Mouse (Mus musculus): ENCODE measurements around the gene Fam117a. TPM values are rescaled to one million over a fixed set of nuclear protein-coding genes. Genes with fewer than 3 reads are reported as not detected.

The Fam117a gene
- polyA plus RNA-seq, 1 experiment from 2014 or later, result 81.3 TPM

DNA sequence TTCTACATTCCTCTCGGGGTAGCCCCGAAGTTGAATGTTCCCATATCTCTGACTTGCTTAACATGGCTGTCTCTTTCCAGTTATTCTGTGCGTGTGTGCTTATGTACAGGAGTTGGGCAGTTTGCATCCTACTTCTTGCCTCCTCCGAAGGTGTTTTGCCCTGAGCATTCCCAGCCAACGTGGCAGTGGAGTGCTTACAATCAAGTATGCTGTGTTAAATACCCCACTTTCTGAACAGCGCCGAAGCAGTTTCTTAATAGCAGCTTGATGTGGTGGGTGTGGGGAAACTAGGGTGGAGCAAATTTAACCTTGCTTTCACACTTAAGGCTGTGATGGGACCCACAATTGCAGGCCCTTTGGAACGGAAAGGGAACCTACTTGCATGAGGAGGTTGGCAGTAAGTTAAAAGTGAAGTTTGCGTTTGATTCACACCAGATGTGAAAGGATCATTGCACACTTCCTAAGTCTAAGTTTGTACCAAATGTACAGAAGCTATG, 1.1 kb downstream of the Fam117a start:
- Histone ChIP-seq H3K9me3 (replicated peaks; ENCODE audit: control insufficient read depth, low read length) (no peaks in the 10 kb centered on the region), H3K36me3 (ENCODE audit: control insufficient read depth, insufficient read depth) (peaks cover 9% of the 10 kb centered on the region), H3K4me3 (ENCODE audit: low read depth, low read length) (peak overlapping the region; percentile 94), H3K4me1 (ENCODE audit: control insufficient read depth, low read depth, low read length) (peaks cover 47% of the 10 kb centered on the region), H3K27ac (ENCODE audit: low read length) (peak overlapping the region; percentile 99), H3K9ac (ENCODE audit: low read depth, low read length) (peak overlapping the region; percentile 96), H3K4me2 (ENCODE audit: low read depth, low read length) (peak overlapping the region; percentile 73), H3K27me3 (ENCODE audit: control insufficient read depth, insufficient read depth, low read depth, low read length) (no peaks in the 10 kb centered on the region)
- ATAC-seq (ENCODE audit: low read depth), result no peak
- 7% methylated on average over 9 of the region's 9 CpGs for WGBS (ENCODE audit: insufficient replicate concordance)

DNA sequence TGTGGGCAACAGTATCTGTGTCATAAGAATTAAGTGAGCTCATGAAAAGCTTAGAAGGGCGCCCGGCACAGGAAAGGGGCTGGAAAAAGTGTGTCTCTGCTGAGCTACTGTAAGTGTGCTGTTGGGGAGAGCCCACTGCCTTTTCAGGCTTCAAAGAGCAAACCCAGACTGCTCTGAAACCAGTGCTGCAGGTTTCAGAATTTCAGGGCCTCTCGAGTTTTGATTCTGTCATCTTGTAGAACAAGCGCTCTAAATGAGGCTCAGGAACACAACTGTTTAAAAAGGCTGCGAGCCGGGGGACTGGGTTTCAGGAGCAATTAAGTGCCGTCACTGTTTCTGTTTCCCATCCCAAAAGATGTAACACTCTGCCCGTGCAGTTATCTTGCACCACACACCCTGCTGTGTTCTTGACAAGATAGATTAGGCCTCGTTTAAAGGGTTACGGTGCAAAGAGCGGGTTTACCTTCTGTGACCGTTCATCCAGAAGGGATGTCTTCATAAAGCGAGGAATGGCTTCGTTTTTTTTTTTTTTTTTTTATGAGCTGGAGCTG, 2.7 kb downstream of the Fam117a start:
- Histone ChIP-seq H3K36me3 (ENCODE audit: control insufficient read depth, insufficient read depth) (peaks cover 13% of the 10 kb centered on the region), H3K27me3 (ENCODE audit: control insufficient read depth, insufficient read depth, low read depth, low read length) (no peaks in the 10 kb centered on the region), H3K4me1 (ENCODE audit: control insufficient read depth, low read depth, low read length) (peaks cover 48% of the 10 kb centered on the region), H3K27ac (ENCODE audit: low read length) (peak overlapping the region; percentile 99), H3K9me3 (replicated peaks; ENCODE audit: control insufficient read depth, low read length) (no peaks in the 10 kb centered on the region), H3K9ac (ENCODE audit: low read depth, low read length) (peak overlapping the region; percentile 96), H3K4me2 (ENCODE audit: low read depth, low read length) (peak overlapping the region; percentile 73), H3K4me3 (ENCODE audit: low read depth, low read length) (peak overlapping the region; percentile 94)
- 13% methylated on average over 14 of the region's 14 CpGs for WGBS (ENCODE audit: insufficient replicate concordance)
- ATAC-seq (ENCODE audit: low read depth), result peak; percentile 70

DNA sequence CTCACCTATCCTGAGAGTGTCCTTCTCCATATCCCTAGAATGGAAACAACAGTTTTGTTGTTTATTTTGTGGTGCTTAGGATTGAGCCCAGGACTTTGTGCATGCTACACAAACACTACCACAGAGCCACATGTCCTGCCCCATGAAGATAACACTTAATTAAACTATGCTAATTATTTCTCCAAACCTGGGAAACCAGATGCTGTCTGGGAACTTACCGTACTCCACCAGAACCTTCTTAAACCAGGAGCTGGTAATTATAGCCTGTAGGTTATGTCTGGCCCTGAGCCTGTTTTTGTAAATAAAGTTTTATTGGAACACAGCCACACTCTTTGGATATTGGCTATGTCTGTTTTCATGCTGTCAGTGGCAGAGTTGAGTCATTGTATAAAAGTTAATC, 3.4 kb downstream of the Fam117a start:
- Histone ChIP-seq H3K4me3 (ENCODE audit: low read depth, low read length) (peak overlapping the region; percentile 94), H3K27me3 (ENCODE audit: control insufficient read depth, insufficient read depth, low read depth, low read length) (no peaks in the 10 kb centered on the region), H3K36me3 (ENCODE audit: control insufficient read depth, insufficient read depth) (peaks cover 16% of the 10 kb centered on the region), H3K27ac (ENCODE audit: low read length) (peak overlapping the region; percentile 99), H3K4me1 (ENCODE audit: control insufficient read depth, low read depth, low read length) (peaks cover 48% of the 10 kb centered on the region), H3K9ac (ENCODE audit: low read depth, low read length) (peak overlapping the region; percentile 96), H3K9me3 (replicated peaks; ENCODE audit: control insufficient read depth, low read length) (no peaks in the 10 kb centered on the region), H3K4me2 (ENCODE audit: low read depth, low read length) (peak overlapping the region; percentile 73)
- WGBS (ENCODE audit: insufficient replicate concordance), result 37% methylated on average over 1 of the region's 1 CpGs
- no peak for ATAC-seq (ENCODE audit: low read depth)

DNA sequence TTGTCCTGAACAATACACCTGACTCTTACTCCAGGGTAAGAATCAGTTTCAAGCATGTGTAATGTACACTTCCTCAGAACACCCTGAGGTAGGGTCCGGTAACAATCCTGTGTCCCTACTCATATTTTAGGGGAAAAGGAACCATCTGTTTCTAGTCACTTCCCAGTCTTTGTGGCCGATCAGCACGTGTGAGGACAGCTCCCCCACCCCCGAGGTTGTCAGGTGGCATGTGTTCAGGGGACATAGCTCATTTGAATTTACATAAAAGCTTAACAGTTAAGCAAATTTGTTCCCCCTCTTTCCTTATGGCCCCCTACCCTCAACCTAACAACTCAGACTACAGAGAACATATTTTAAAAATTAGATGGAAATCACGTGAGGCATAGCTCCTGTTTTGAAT, 3.8 kb downstream of the Fam117a start:
- Histone ChIP-seq H3K4me3 (ENCODE audit: low read depth, low read length) (peak overlapping the region; percentile 94), H3K4me2 (ENCODE audit: low read depth, low read length) (peak overlapping the region; percentile 73)

DNA sequence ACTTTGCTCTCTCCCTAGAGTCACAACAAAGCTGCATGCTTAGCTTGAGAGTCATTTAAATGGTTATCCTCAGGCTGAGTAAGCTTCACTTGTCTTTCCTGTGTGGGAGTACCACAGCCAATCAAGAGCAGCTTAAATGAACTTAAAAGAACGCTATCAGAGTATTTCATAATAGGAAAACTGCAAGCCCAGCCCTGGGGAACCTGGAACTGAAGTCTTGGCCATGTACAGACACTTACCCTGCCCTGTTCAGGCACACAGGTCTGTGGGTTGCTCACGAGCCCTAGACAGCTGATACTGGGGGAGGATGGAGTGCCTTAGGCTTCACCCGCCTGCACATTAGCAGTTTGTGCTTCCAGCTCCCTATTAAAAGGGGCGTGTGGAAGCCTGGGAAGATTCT, 6.4 kb downstream of the Fam117a start:
- Histone ChIP-seq H3K9me3 (replicated peaks; ENCODE audit: control insufficient read depth, low read length) (no peaks in the 10 kb centered on the region), H3K27ac (ENCODE audit: low read length) (peak overlapping the region; percentile 99), H3K9ac (ENCODE audit: low read depth, low read length) (peak overlapping the region; percentile 96), H3K27me3 (ENCODE audit: control insufficient read depth, insufficient read depth, low read depth, low read length) (no peaks in the 10 kb centered on the region), H3K4me1 (ENCODE audit: control insufficient read depth, low read depth, low read length) (peaks cover 44% of the 10 kb centered on the region), H3K36me3 (ENCODE audit: control insufficient read depth, insufficient read depth) (peaks cover 45% of the 10 kb centered on the region), H3K4me3 (ENCODE audit: low read depth, low read length) (peak overlapping the region; percentile 94), H3K4me2 (ENCODE audit: low read depth, low read length) (peak overlapping the region; percentile 73)
- WGBS (ENCODE audit: insufficient replicate concordance), result 63% methylated on average over 4 of the region's 4 CpGs
- no peak for ATAC-seq (ENCODE audit: low read depth)

More for the DNA sequence above, 3.8 kb downstream of the Fam117a start:
- H3K27ac ChIP-seq (ENCODE audit: low read length), result peak overlapping the region; percentile 99
- peaks cover 20% of the 10 kb centered on the region for H3K36me3 ChIP-seq (ENCODE audit: control insufficient read depth, insufficient read depth)
- H3K9ac ChIP-seq (ENCODE audit: low read depth, low read length), result peak overlapping the region; percentile 96
- 34% methylated on average over 5 of the region's 5 CpGs for WGBS (ENCODE audit: insufficient replicate concordance)
- peaks cover 45% of the 10 kb centered on the region for H3K4me1 ChIP-seq (ENCODE audit: control insufficient read depth, low read depth, low read length)
- no peaks in the 10 kb centered on the region for H3K9me3 ChIP-seq (replicated peaks; ENCODE audit: control insufficient read depth, low read length)
- no peaks in the 10 kb centered on the region for H3K27me3 ChIP-seq (ENCODE audit: control insufficient read depth, insufficient read depth, low read depth, low read length)
- no peak for ATAC-seq (ENCODE audit: low read depth)

DNA sequence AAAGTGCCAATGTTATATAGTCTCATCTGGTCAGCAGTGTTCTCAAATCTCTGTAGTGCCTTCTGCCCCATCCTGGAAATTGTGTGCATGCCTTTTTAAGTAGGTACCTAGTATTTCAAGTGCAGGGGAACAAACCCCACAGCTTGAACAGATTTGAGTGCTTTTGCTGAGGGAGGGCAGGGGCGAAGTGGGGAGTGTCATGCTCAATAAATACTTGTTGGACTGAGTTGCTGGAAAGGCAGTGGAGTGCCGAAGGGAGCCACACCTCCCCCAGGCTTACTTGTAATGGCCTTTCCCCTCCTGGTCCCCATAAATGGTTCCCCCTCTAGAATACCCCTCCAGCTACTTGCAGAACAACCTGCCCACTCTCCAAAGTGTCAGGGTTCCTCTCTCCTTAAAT, 7.4 kb downstream of the Fam117a start:
- H3K4me1 ChIP-seq (ENCODE audit: control insufficient read depth, low read depth, low read length), result peaks cover 49% of the 10 kb centered on the region
- H3K4me2 ChIP-seq (ENCODE audit: low read depth, low read length), result peak overlapping the region; percentile 1
- H3K27me3 ChIP-seq (ENCODE audit: control insufficient read depth, insufficient read depth, low read depth, low read length), result no peaks in the 10 kb centered on the region
- WGBS (ENCODE audit: insufficient replicate concordance), result 83% methylated on average over 2 of the region's 2 CpGs
- peak overlapping the region; percentile 3; the same call in 1 of the 2 replicates for H3K9ac ChIP-seq (ENCODE audit: low read depth, low read length)
- H3K36me3 ChIP-seq (ENCODE audit: control insufficient read depth, insufficient read depth), result peaks cover 55% of the 10 kb centered on the region
- H3K9me3 ChIP-seq (replicated peaks; ENCODE audit: control insufficient read depth, low read length), result no peaks in the 10 kb centered on the region
- ATAC-seq (ENCODE audit: low read depth), result no peak
- no peak overlapping the region for H3K4me3 ChIP-seq (ENCODE audit: low read depth, low read length)
- no peak overlapping the region for H3K27ac ChIP-seq (ENCODE audit: low read length)

DNA sequence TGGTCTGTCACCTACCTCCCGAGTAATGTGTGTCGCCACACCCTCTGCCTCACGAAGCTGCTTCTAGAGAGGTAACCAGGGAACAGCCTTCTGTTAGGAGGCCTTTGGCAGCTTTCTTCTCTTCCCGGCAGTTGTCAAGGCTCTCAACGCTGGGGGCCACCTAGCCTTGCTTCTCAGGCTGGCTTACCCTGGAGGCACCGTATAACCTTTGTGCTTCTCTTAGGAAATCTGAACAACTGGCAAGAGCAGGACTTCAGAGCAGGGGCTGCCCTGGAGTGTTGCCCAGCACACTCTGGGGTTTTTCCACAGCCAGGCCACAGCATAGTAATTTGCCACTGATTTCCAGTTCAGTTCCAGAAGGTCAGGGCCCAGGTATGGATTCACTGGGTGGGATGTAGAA, 13.5 kb downstream of the Fam117a start:
- Histone ChIP-seq H3K36me3 (ENCODE audit: control insufficient read depth, insufficient read depth) (peaks cover 87% of the 10 kb centered on the region), H3K9me3 (replicated peaks; ENCODE audit: control insufficient read depth, low read length) (no peaks in the 10 kb centered on the region), H3K4me3 (ENCODE audit: low read depth, low read length) (no peak overlapping the region), H3K27ac (ENCODE audit: low read length) (no peak overlapping the region), H3K27me3 (ENCODE audit: control insufficient read depth, insufficient read depth, low read depth, low read length) (no peaks in the 10 kb centered on the region), H3K4me1 (ENCODE audit: control insufficient read depth, low read depth, low read length) (peaks cover 55% of the 10 kb centered on the region), H3K9ac (ENCODE audit: low read depth, low read length) (no peak overlapping the region), H3K4me2 (ENCODE audit: low read depth, low read length) (no peak overlapping the region)
- ATAC-seq (ENCODE audit: low read depth), result no peak
- WGBS (ENCODE audit: insufficient replicate concordance), result 70% methylated on average over 6 of the region's 6 CpGs

DNA sequence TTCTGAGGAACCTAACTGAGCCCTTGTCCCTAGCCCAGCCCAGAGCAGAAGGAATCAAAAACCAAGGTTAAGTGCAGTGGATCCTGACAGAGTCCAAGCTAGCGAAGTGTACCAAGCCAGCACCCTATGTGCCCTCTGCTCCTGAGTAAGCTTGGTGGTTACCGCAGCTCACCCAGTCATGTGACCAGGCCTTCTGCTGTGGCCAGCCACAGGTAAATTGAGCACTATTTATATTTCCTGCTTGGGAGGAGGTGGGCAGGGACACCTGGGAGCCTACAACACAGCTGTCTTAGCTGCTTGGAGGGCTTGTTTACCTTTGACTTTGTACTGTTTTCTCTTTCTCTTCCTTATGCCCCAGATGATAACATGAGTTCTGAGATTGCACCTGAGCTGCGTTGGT, 14.1 kb downstream of the Fam117a start:
- 85% methylated on average over 3 of the region's 3 CpGs for WGBS (ENCODE audit: insufficient replicate concordance)
- peaks cover 80% of the 10 kb centered on the region for H3K36me3 ChIP-seq (ENCODE audit: control insufficient read depth, insufficient read depth)

DNA sequence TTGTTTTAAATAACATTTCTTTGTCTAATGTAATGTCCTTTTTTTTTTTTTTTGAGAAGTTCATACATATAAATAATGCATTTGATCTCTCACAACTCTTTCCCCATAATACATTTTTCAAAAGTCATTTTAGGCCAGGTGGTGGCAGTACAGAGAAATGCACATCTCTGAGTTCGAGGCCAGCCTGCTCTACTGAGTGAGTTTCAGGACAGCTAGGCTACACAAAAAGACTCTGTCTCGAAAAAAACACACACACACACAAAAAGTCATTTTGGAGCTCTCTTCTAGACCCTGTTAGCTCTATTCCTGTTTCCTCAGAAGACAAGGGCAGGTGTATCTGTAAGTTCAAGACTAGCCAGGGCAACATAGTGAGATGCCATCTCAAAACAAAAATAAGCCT, 15.9 kb downstream of the Fam117a start:
- H3K9ac ChIP-seq (ENCODE audit: low read depth, low read length), result no peak overlapping the region

More for the DNA sequence above, 14.1 kb downstream of the Fam117a start:
- H3K4me3 ChIP-seq (ENCODE audit: low read depth, low read length), result no peak overlapping the region
- ATAC-seq (ENCODE audit: low read depth), result no peak
- no peaks in the 10 kb centered on the region for H3K9me3 ChIP-seq (replicated peaks; ENCODE audit: control insufficient read depth, low read length)
- no peak overlapping the region for H3K4me2 ChIP-seq (ENCODE audit: low read depth, low read length)
- H3K27me3 ChIP-seq (ENCODE audit: control insufficient read depth, insufficient read depth, low read depth, low read length), result no peaks in the 10 kb centered on the region
- peaks cover 61% of the 10 kb centered on the region for H3K4me1 ChIP-seq (ENCODE audit: control insufficient read depth, low read depth, low read length)
- H3K27ac ChIP-seq (ENCODE audit: low read length), result peak overlapping the region; percentile 23
- H3K9ac ChIP-seq (ENCODE audit: low read depth, low read length), result no peak overlapping the region

More for the DNA sequence above, 15.9 kb downstream of the Fam117a start:
- Histone ChIP-seq H3K27ac (ENCODE audit: low read length) (peak overlapping the region; percentile 68), H3K9me3 (replicated peaks; ENCODE audit: control insufficient read depth, low read length) (no peaks in the 10 kb centered on the region), H3K4me1 (ENCODE audit: control insufficient read depth, low read depth, low read length) (peaks cover 70% of the 10 kb centered on the region), H3K36me3 (ENCODE audit: control insufficient read depth, insufficient read depth) (peaks cover 68% of the 10 kb centered on the region), H3K27me3 (ENCODE audit: control insufficient read depth, insufficient read depth, low read depth, low read length) (no peaks in the 10 kb centered on the region), H3K4me3 (ENCODE audit: low read depth, low read length) (0 out of 2 replicates have a peak overlapping the region, but pooled peaks have one; percentile 3), H3K4me2 (ENCODE audit: low read depth, low read length) (peak overlapping the region; percentile 15; the same call in 1 of the 2 replicates)
- WGBS (ENCODE audit: insufficient replicate concordance), result 58% methylated on average over 2 of the region's 2 CpGs
- ATAC-seq (ENCODE audit: low read depth), result no peak
